Mouse (Mus musculus) heart, embryonic 10.5 days (tissue): ENCODE measurements around the gene Gpr152. TPM values are rescaled to one million over a fixed set of nuclear protein-coding genes. Genes with fewer than 3 reads are reported as not detected.
A peak's percentile ranks its signal among the peaks of the same experiment; 100 is the strongest.

Experiments used
- DNase-seq: peaks from one replicate; pipeline ENCODE4 v3.0.0-alpha.2; 2017; ENCODE audit warnings: low spot score
- H3K27ac ChIP-seq: fragments of 300-500 bp; sonication (generic); 2 replicates; pipeline ENCODE4 v1.5.1; 2016; ENCODE audit warnings: mild to moderate bottlenecking
- H3K27me3 ChIP-seq: fragments of 300-500 bp; sonication (generic); 2 replicates; pipeline ENCODE4 v1.6.1; 2016; ENCODE audit warnings: mild to moderate bottlenecking; ENCODE audit not compliant: poor library complexity, insufficient read depth, severe bottlenecking
- H3K36me3 ChIP-seq: fragments of 300-500 bp; sonication (generic); 2 replicates; pipeline ENCODE4 v1.6.1; 2016; ENCODE audit warnings: mild to moderate bottlenecking, moderate library complexity
- H3K4me1 ChIP-seq: fragments of 300-500 bp; sonication (generic); 2 replicates; pipeline ENCODE4 v1.6.1; 2016; ENCODE audit warnings: mild to moderate bottlenecking
- H3K4me3 ChIP-seq: fragments of 300-500 bp; sonication (generic); 2 replicates; pipeline ENCODE4 v1.5.1; 2016; ENCODE audit warnings: mild to moderate bottlenecking, moderate library complexity
- H3K9me3 ChIP-seq: fragments of 300-500 bp; sonication (generic); 2 replicates; pipeline ENCODE4 v1.6.1; 2016; ENCODE audit warnings: mild to moderate bottlenecking, moderate library complexity
- WGBS: fragments of 180-500 bp; shearing (Covaris S2); methylation state at CpG from one replicate; pipeline ENCODE4 v1.1.7; 2016; 5-methylcytosine and 5-hydroxymethylcytosine counted together
- polyA plus RNA-seq: library from polyadenylated mRNA; unstranded; fragments of >200 nt; fragmentation: Nextera tagmentation; extraction: Ambion mirVana; gene quantifications from 2 replicates; pipeline ENCODE4 v1.2.1, GENCODE M21; 2016

Gene Gpr152
- polyA plus RNA-seq, 1 experiment from 2014 or later: not detected

GRCm38 (mm10) chr19:4180411-4180810 lies 40.8 kb downstream of the Gpr152 start:
- Histone ChIP-seq H3K9me3 (no peaks in the 10 kb centered on the region), H3K36me3 (no peaks in the 10 kb centered on the region), H3K4me1 (peaks cover 31% of the 10 kb centered on the region), H3K4me3 (no peak overlapping the region), H3K27ac (no peak overlapping the region), H3K27me3 (peaks cover 8% of the 10 kb centered on the region; the same call in 1 of the 2 replicates)
- 82% methylated on average over 7 of the region's 7 CpGs for WGBS
- DNase-seq: no peak

DNA sequence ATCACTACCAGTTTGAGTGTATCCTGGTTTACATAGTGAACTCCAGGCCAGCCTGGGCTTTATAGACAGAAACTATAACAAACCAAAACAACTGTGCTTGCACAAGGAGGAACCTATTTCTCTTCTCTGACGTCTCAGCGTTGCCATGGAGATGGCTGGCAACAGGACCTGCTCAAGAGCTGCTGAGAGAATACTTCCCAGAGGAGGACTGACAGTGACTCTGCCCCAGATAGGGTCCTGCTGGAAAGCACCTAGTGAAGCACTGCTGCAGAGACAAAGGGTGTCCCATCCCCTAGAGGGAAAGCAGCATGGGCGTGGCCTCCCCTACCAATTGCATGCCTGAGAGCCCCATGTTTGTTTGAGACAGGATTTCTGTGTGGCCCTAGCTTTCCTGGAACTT lies 42.3 kb downstream of the Gpr152 start:
- 43% methylated on average over 3 of the region's 3 CpGs for WGBS
- no peak for DNase-seq
- Histone ChIP-seq H3K4me3 (no peak overlapping the region), H3K27me3 (peaks cover 4% of the 10 kb centered on the region; the same call in 1 of the 2 replicates), H3K36me3 (no peaks in the 10 kb centered on the region), H3K27ac (no peak overlapping the region), H3K9me3 (no peaks in the 10 kb centered on the region), H3K4me1 (peaks cover 34% of the 10 kb centered on the region)

- DNase-seq: no peak
- H3K4me1 ChIP-seq: peaks cover 41% of the 10 kb centered on the region
- WGBS: 74% methylated on average over 2 of the region's 2 CpGs
- no peaks in the 10 kb centered on the region for H3K36me3 ChIP-seq
- H3K27ac ChIP-seq: no peak overlapping the region
- no peaks in the 10 kb centered on the region for H3K9me3 ChIP-seq
- H3K27me3 ChIP-seq: 0 out of 2 replicates have a peak, but pooled peaks cover 3% of the 10 kb centered on the region
- no peak overlapping the region for H3K4me3 ChIP-seq
These were observed 44.1 kb downstream of the Gpr152 start for GRCm38 (mm10) chr19:4183689-4184088.

DNA sequence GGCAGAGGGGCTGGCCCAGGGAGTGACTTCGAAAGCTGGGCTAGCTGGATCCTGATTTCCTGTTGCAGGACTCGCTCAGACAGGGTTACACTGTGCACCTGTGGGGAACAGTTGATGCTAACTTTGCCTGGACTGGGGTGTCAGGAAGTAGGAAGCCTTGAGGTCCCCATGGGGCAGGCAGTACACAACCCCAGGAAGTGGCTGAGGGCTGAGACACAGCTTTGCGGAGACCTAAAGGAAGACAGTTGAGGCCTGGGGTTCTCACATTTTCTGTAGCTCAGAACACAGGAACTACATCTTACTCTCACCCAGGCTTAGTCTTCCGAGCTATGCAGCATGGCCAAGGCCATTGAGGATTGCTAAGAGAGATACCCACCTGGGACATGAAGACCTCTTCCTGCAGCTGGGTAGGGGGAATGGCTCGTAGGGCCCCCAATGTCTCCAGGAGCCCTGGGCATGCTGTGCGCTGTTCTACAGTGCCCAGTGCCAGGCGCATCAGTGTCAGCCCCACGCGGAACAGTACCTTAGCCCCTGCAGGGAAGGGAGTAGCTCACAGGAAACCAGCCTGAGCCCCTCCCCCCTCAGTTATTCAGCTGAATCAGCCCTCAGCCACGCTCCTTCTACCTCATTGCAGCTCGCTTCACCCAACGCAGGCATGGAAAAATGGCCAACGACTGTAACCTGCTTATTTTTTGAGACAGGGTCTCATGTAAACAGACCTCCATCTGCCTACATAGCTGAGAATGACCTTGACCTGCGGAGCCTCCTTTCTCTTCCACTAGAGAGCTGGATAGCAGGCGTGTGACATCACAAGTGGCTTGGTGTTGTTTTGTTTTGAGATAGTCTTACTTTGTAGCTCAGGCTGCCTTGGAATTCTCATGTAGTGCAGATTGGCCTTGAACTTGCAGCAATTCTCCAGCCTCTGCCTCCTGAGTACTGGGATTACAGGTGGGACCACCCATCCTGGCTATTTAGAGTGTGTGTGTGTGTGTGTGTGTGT lies 45.7 kb downstream of the Gpr152 start:
- whole genome bisulfite sequencing: 45% methylated on average over 15 of the region's 15 CpGs
- H3K4me3 ChIP-seq: no peak overlapping the region
- H3K27me3 ChIP-seq: 0 out of 2 replicates have a peak, but pooled peaks cover 6% of the 10 kb centered on the region
- no peak for DNase-seq
- no peaks in the 10 kb centered on the region for H3K9me3 ChIP-seq
- no peaks in the 10 kb centered on the region for H3K36me3 ChIP-seq
- H3K27ac ChIP-seq: peak overlapping the region; percentile 77
- peaks cover 41% of the 10 kb centered on the region for H3K4me1 ChIP-seq

DNA sequence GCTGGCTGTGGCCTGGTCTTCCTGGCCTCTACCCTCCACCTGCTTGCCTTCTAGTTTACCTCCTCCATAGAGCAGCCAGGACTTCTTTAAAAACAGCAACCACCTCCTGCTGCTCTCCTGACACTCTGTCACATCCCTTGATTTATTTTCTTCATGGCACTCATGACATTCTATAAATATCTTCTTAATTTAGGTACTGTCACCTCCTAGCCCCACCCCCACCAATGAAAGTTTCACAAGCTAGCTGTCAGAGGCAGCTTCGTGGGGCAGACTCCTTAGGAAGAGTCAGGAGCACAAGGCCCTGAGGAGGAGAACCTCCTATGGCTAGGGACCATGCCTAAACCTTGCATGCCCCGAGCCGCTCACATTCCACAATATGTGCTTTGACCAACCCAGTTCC lies 47.7 kb downstream of the Gpr152 start:
- Histone ChIP-seq H3K27me3 (0 out of 2 replicates have a peak, but pooled peaks cover 6% of the 10 kb centered on the region), H3K36me3 (no peaks in the 10 kb centered on the region), H3K27ac (peak overlapping the region; percentile 25; the same call in 1 of the 2 replicates), H3K4me1 (peaks cover 49% of the 10 kb centered on the region), H3K9me3 (no peaks in the 10 kb centered on the region), H3K4me3 (no peak overlapping the region)
- 65% methylated on average over 3 of the region's 3 CpGs for WGBS
- no peak for DNase-seq

- Histone ChIP-seq H3K4me1 (peaks cover 56% of the 10 kb centered on the region), H3K27ac (no peak overlapping the region), H3K4me3 (no peak overlapping the region), H3K9me3 (no peaks in the 10 kb centered on the region), H3K36me3 (peaks cover 11% of the 10 kb centered on the region), H3K27me3 (0 out of 2 replicates have a peak, but pooled peaks cover 3% of the 10 kb centered on the region)
- WGBS: 83% methylated on average over 12 of the region's 12 CpGs
- no peak for DNase-seq
These were observed 49.5 kb downstream of the Gpr152 start for GRCm38 (mm10) chr19:4189051-4189620.

GRCm38 (mm10) chr19:4190831-4191334 lies 51.3 kb downstream of the Gpr152 start, which contains the start of gene Tbc1d10c:
Gene Tbc1d10c (minus strand): TSS chr19:4191284.
- 57% methylated on average over 4 of the region's 4 CpGs for WGBS
- H3K27me3 ChIP-seq: 0 out of 2 replicates have a peak, but pooled peaks cover 3% of the 10 kb centered on the region
- H3K27ac ChIP-seq: peak within 1 kb of the TSS; percentile 99
- peaks cover 28% of the 10 kb centered on the region for H3K36me3 ChIP-seq
- peak within 1 kb of the TSS; percentile 83 for H3K4me3 ChIP-seq
- peaks cover 50% of the 10 kb centered on the region for H3K4me1 ChIP-seq
- no peak for DNase-seq
- no peaks in the 10 kb centered on the region for H3K9me3 ChIP-seq

- Histone ChIP-seq H3K36me3 (peaks cover 36% of the 10 kb centered on the region), H3K4me1 (peaks cover 54% of the 10 kb centered on the region), H3K27me3 (0 out of 2 replicates have a peak, but pooled peaks cover 3% of the 10 kb centered on the region), H3K9me3 (no peaks in the 10 kb centered on the region), H3K4me3 (peak within 1 kb of the TSS; percentile 83), H3K27ac (peak within 1 kb of the TSS; percentile 99)
- 6% methylated on average over 45 of the region's 47 CpGs for WGBS
- DNase-seq: peak; percentile 98
These were observed 52.1 kb downstream of the Gpr152 start, which contains the start of gene Ppp1ca for GRCm38 (mm10) chr19:4191528-4192250. Gene Ppp1ca (plus strand): TSS chr19:4192065.

DNA sequence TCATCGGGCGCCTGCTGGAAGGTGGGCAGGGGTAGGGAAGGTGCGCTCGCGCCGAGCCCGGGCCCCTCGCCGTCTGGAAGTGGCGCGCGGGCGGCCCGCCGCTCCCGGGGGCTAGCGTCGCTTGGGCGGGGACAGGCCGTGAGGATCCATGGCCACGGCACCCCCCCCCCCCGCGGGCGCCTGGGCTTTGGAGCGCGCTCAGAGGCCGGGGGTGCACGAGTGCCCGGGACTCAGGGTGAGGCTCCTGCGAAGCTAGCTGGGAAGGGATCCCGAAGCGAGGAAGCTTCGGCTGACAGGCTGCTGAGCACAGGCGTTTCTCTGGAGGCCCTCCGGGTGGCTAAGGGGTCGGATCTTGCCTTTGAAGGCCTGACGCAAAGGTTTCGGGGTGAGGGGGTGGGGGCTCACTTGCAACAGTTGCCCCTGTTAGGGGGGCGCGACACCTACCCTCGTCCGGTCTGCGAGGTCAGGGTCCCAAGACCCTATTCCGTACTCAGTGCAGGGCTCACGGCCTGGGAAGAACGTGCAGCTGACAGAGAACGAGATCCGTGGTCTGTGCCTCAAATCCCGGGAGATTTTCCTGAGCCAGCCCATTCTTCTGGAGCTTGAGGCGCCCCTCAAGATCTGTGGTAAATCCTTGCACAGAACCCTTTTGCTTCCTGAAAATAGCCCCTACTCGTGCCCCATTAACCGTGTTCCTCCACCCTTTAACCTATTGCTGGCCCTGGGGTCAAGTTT lies 52.8 kb downstream of the Gpr152 start:
- Histone ChIP-seq H3K4me1 (peaks cover 57% of the 10 kb centered on the region), H3K9me3 (no peaks in the 10 kb centered on the region), H3K4me3 (peak overlapping the region; percentile 83), H3K36me3 (peaks cover 43% of the 10 kb centered on the region), H3K27me3 (0 out of 2 replicates have a peak, but pooled peaks cover 3% of the 10 kb centered on the region), H3K27ac (peak overlapping the region; percentile 99)
- no peak for DNase-seq
- WGBS: 1% methylated on average over 52 of the region's 52 CpGs

- peak overlapping the region; percentile 99 for H3K27ac ChIP-seq
- no peak for DNase-seq
- WGBS: 67% methylated on average over 6 of the region's 6 CpGs
These were observed 53.5 kb downstream of the Gpr152 start for GRCm38 (mm10) chr19:4193129-4193528.

GRCm38 (mm10) chr19:4194021-4194724 lies 54.6 kb downstream of the Gpr152 start:
- peaks cover 60% of the 10 kb centered on the region for H3K36me3 ChIP-seq
- H3K27me3 ChIP-seq: 0 out of 2 replicates have a peak, but pooled peaks cover 1% of the 10 kb centered on the region
- WGBS: 77% methylated on average over 8 of the region's 8 CpGs
- peaks cover 54% of the 10 kb centered on the region for H3K4me1 ChIP-seq
- no peaks in the 10 kb centered on the region for H3K9me3 ChIP-seq
- no peak for DNase-seq
- H3K27ac ChIP-seq: no peak overlapping the region; the same call in 1 of the 2 replicates
- H3K4me3 ChIP-seq: peak overlapping the region; percentile 83

More at GRCm38 (mm10) chr19:4193129-4193528, 53.5 kb downstream of the Gpr152 start:
- peaks cover 50% of the 10 kb centered on the region for H3K36me3 ChIP-seq
- H3K9me3 ChIP-seq: no peaks in the 10 kb centered on the region
- 0 out of 2 replicates have a peak, but pooled peaks cover 3% of the 10 kb centered on the region for H3K27me3 ChIP-seq
- peak overlapping the region; percentile 83 for H3K4me3 ChIP-seq
- H3K4me1 ChIP-seq: peaks cover 50% of the 10 kb centered on the region
